Mouse (Mus musculus) adrenal gland, postnatal 10 days (tissue): Measurements from ENCODE around the gene Gm44502. TPM values are rescaled to one million over a fixed set of nuclear protein-coding genes. Genes with fewer than 3 reads are reported as not detected.

Source experiments
- DNase-seq: peaks from one replicate; pipeline ENCODE4 v3.0.0; 2021; ENCODE audit warnings: mixed read lengths
- long read RNA-seq, 2 experiments: library from polyadenylated mRNA; stranded (forward); transcript quantifications; one replicate each; pipeline ENCODE4 v2.0.0; 2021
- total RNA-seq, 2 experiments: library from RNA; stranded (reverse); gene quantifications; 2 replicates each; pipeline ENCODE4 v1.2.3; 2021

Gm44502 gene
- 1 to 10 TPM; 5.6 to 9.2 TPM for total RNA-seq
- long read RNA-seq, experiment 1, partial matches to known transcripts = 42 of 50 reads
- long read RNA-seq, experiment 1, other reads (novel, unspliced or antisense) = 8 of 50 reads
- long read RNA-seq, experiment 2, partial matches to known transcripts = 0 of 1 reads
- long read RNA-seq, experiment 2, other reads (novel, unspliced or antisense) = 1 of 1 reads

GRCm38 (mm10) chr15:89429352-89430221, at the start of gene Gm44502, which contains the start of the genes C730034F03Rik and Chkb:
TSS of gene Gm44502 (minus strand) at chr15:89429696.
TSS of gene C730034F03Rik (plus strand) at chr15:89429589.
TSS of gene Chkb (minus strand) at chr15:89429908.
- peak; percentile 95 for DNase-seq

GRCm38 (mm10) chr15:89478622-89479021, 49.1 kb upstream of the Gm44502 start:
- no peak for DNase-seq

- no peak for DNase-seq
Observed at GRCm38 (mm10) chr15:89477806-89478205, 48.3 kb upstream of the Gm44502 start.

- DNase-seq = peak; percentile 46
Observed at GRCm38 (mm10) chr15:89477091-89477491, 47.6 kb upstream of the Gm44502 start, which contains the start of gene Arsa. TSS of gene Arsa (minus strand) at chr15:89477425.

DNA sequence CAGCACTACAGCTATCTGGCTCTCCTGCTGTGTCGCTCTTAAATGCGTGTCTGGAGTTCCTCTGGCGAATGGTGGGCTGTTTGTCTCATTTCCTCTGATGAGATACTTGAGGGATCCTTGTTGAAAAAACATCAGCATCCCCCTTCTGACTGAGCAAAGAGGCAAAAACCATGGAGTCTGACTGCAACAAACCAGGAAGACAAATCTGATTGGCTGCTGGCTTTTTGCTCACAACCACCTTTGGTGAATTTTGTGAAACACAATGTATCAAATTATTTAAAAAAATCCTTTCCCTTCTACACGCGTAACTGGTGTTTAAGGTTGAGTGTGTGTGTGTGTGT, 46.9 kb upstream of the Gm44502 start:
- no peak for DNase-seq

- peak; percentile 96 for DNase-seq
Observed at GRCm38 (mm10) chr15:89475611-89476474, 46.3 kb upstream of the Gm44502 start.

DNA sequence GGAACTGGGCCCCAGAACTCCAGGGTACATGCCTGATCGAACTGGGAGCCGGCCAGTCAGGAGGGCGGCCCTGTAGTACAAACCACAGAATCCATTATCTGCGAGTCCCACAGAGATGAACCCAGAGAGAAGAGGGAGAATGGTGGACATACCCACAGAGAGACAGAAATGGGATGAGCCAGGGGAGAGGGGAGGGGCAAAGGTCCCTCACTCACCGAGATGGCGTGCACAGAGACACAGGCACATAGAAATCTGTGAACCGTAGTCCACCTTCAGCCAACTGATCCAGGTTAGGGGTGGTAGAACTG, 45.8 kb upstream of the Gm44502 start:
- no peak for DNase-seq

DNA sequence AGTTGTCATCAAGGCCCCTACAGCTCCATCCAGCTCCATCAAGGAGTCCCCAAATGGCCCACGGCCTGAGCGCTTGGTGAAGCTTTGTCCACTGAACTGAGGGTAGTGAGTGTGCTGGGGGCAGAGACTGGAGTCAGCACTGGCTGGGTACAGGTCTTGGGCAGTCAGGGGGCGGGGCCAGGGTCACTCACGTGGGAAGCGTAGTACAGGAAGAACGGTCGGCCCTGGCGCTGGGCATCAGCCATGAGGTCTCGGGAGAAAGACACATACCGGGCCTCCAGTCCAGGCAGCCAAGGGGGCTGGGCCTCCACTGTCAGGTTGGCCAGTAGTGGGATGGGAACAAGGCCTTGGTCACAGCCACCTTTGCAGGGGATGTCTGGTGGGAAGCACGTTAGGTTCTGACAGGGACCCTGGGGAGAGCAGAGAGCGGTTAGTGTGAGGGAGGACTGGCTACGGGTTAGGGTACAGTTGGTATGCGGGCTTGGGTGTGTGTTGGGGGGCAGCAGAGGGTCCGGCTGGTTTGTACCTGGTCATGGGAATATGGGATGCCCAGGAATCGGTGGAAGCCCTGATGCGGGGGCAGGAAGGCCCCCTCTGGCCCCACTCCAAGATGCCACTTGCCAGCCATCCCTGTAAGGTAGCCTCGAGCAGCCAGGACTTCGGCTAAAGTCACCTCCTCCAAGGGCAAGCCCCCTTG, 45.2 kb upstream of the Gm44502 start:
- DNase-seq = peak; percentile 21

GRCm38 (mm10) chr15:89473921-89474320, 44.4 kb upstream of the Gm44502 start:
- no peak for DNase-seq

DNA sequence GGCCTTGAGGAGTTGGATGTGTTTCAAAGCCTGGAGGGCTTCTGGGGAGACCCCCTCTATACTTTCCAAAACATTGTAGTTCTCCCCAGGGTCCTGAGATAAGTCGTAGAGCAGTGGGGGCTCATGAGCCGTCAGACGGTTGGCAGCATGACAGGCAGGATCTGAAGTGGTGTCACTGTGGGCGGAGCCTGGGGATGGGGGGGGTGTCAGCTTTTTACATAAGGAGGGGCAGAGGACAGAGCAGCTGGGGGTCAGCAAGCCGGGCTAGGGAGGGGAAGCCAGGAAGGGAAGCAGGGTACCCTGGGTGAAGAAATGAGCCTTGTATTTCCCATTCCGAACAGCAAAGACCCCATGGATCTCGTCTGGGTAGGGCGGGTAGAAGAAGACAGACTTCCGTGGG, 43.9 kb upstream of the Gm44502 start:
- no peak for DNase-seq

DNA sequence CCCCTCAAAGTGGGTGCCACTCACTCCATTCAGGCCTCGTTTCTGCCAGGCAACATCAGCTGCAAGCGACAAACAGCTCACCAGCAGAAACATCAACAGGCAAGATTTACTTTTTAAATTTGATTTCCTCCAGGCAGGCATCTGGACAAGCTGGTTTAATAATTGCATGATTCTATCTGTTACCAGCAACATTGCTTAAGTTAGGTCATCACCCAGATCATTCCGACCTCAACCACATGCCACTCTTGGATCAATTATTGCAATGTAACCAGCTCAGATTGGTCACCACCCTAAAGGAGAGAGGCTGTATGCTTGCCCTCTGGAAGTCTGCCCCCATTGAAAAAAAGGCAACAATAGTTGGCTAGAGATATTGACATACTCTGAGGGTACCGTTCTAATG, 42.0 kb upstream of the Gm44502 start:
- DNase-seq = no peak

- no peak for DNase-seq
Observed at GRCm38 (mm10) chr15:89468577-89468976, 39.1 kb upstream of the Gm44502 start.

GRCm38 (mm10) chr15:89465052-89465451, 35.6 kb upstream of the Gm44502 start:
- no peak for DNase-seq

GRCm38 (mm10) chr15:89463334-89464235, 34.1 kb upstream of the Gm44502 start:
- DNase-seq = peak; percentile 40

GRCm38 (mm10) chr15:89462176-89462575, 32.7 kb upstream of the Gm44502 start:
- DNase-seq = no peak

GRCm38 (mm10) chr15:89461321-89461720, 31.8 kb upstream of the Gm44502 start:
- DNase-seq = no peak

- no peak for DNase-seq
Observed at GRCm38 (mm10) chr15:89460298-89460697, 30.8 kb upstream of the Gm44502 start.

DNA sequence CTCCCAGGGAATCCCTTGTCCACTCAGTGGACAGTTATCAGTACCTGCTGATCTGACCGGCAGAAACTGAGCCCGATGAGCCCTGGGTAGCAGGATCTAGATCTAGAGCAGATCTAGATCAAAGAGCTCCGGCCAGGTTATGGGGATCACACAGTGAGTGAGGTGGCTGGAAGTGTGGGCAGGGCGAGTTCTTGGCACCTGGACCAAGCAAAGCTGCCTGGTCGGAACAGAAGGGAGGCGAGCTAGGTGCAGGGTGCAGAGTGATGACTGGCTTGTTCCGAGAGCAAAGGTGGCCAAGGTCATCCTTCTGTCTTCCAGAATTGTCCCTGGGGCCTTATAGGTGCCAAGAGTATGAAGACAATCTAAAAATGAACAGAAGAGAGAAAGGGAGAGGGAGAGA, 30.3 kb upstream of the Gm44502 start:
- DNase-seq = no peak

DNA sequence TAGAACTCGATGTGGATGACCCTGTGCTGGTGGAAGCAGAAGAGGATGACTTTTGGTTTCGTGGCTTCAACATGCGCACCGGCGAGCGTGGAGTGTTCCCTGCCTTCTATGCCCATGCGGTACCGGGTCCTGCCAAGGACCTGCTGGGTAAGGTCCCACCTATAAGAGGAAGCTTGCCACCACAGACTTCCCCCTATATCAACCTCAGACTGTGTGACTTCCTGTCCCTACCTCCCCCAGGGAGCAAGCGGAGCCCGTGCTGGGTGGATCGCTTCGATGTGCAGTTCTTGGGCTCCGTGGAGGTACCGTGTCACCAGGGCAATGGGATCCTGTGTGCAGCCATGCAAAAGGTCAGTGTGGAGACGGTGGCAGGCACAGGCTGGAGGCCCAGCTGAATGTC, 29.4 kb upstream of the Gm44502 start:
- DNase-seq = no peak

DNA sequence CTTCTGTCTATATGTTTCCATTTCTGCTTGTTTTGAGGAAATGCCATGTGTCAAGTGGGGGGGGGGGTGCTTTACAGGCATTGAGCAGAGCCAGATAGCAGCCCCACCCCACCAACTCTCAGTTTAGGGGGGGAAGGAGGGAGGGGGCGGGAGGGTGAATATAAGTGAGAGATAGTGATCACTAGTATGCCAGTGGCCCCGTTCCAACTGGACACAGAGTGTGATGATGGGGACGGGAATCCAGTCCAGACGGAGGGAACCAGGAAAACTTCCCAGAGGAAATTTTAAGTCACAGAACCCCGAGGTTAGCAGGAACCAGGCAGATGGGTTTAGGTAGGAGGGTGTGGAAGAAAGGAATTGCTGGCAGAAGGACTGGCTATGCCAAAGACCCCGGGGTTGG, 26.1 kb upstream of the Gm44502 start:
- DNase-seq = no peak

- no peak for DNase-seq
Observed at GRCm38 (mm10) chr15:89454857-89455256, 25.4 kb upstream of the Gm44502 start.
